Mouse (Mus musculus): ENCODE measurements at regions not wholly inside any gene's neighbourhood (a gene's known extent, or its start where the extent isn't known, plus 50 kb on each side); places are given as distances from the start of the nearest gene placed in this dataset.

DNA sequence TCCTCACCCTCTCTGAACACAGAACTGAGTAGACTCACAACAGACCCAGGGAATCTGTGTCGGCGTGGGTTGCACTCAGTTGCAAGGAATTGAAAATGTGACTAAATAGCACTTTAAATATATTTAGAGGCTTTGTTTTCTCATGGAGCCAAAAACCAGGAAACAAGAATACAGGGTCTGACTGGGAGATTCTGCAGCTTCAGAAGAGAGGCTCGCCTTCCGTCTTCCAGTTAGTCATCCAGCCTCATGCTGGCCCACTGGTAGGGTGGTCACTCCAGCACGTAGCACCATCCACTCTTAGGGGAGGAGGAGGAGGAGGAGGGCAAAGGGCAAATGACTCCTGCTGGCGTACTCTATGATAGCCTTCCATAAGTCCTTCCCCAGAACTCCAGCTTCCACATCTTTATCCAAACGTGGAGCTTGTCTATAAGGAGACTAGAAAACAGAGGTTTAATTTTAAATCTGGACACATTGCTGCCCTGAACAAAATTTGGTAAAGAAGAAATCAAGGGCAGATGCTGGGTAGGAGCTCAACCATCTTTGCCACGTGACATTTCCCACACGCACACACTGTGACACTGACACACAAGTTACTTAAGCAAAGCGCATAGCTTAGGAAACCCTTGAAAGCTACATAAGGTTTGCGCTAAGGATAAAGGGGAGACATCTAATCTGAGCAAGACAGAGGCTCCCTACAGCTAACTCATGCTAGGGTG lies 60.8 kb downstream of the Mis18a start:
- Histone ChIP-seq H3K4me1 (ENCODE audit: control insufficient read depth, insufficient read depth, low read length) (peaks cover 8% of the 10 kb centered on the region), H3K27ac (ENCODE audit: insufficient read depth, low read length) (peak overlapping the region; percentile 49; the same call in 1 of the 2 replicates), H3K4me3 (ENCODE audit: insufficient read depth, low read length) (no peak overlapping the region)
- TF ChIP-seq CTCF (IDR thresholded peaks at IDR 0.05; ENCODE audit: extremely low read depth, insufficient read depth, low read length): no peak
- no peak for TF ChIP-seq POLR2A (IDR thresholded peaks at IDR 0.05; ENCODE audit: extremely low read depth, insufficient read depth, low read length)

GRCm38 (mm10) chr16:90664086-90664485 lies 63.1 kb downstream of the Mis18a start:
- no peak for TF ChIP-seq CTCF (IDR thresholded peaks at IDR 0.05; ENCODE audit: extremely low read depth, insufficient read depth, low read length)
- no peak for TF ChIP-seq POLR2A (IDR thresholded peaks at IDR 0.05; ENCODE audit: extremely low read depth, insufficient read depth, low read length)
- no peak overlapping the region for H3K27ac ChIP-seq (ENCODE audit: insufficient read depth, low read length)
- no peak overlapping the region for H3K4me3 ChIP-seq (ENCODE audit: insufficient read depth, low read length)
- peaks cover 9% of the 10 kb centered on the region for H3K4me1 ChIP-seq (ENCODE audit: control insufficient read depth, insufficient read depth, low read length)

DNA sequence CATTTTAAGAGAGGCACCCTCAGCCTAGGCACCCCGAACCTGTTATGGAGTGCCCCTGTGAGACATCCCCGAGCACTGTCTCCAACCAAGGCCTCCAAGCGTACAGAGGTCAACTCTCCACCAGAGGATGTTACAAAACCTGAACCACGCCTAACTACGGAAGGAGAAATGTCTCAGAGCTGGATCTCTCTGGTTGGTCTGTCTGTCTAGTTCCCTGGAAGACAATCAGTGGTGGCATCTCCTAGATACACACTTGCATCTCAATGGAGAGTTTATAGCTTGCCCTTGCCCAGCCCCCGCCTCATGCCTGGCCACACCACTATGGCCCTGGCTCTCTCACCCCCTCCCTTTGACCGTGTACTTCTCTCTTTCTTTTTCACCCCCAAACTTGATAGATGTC lies 69.2 kb downstream of the Mis18a start:
- TF ChIP-seq POLR2A (IDR thresholded peaks at IDR 0.05; ENCODE audit: extremely low read depth, insufficient read depth, low read length) (no peak), CTCF (IDR thresholded peaks at IDR 0.05; ENCODE audit: extremely low read depth, insufficient read depth, low read length) (no peak)
- no peak overlapping the region for H3K4me3 ChIP-seq (ENCODE audit: insufficient read depth, low read length)
- H3K27ac ChIP-seq (ENCODE audit: insufficient read depth, low read length): no peak overlapping the region
- H3K4me1 ChIP-seq (ENCODE audit: control insufficient read depth, insufficient read depth, low read length): 0 out of 2 replicates have a peak, but pooled peaks cover 1% of the 10 kb centered on the region

DNA sequence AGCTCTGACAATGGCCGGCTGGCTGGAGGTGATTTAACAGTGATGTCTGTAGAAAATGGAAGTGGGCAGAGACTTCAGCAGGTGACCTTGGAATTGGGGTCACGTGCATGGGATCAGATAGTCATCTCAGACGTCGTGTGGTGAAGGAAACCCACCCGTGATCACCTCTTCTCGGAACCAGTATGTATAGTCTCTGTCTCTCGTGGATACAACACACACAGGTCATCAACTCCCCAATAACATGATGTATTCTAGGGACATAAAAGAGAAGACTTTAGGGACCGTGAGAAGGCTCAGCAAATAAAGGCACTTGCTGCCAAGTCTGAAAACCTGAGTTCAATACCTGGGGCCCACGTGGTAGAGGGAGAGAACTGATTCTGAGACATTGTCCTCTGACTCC lies 70.2 kb downstream of the Mis18a start:
- Histone ChIP-seq H3K27ac (ENCODE audit: insufficient read depth, low read length) (no peak overlapping the region), H3K4me1 (ENCODE audit: control insufficient read depth, insufficient read depth, low read length) (0 out of 2 replicates have a peak, but pooled peaks cover 1% of the 10 kb centered on the region), H3K4me3 (ENCODE audit: insufficient read depth, low read length) (no peak overlapping the region)
- TF ChIP-seq POLR2A (IDR thresholded peaks at IDR 0.05; ENCODE audit: extremely low read depth, insufficient read depth, low read length) (no peak), CTCF (IDR thresholded peaks at IDR 0.05; ENCODE audit: extremely low read depth, insufficient read depth, low read length) (no peak)

DNA sequence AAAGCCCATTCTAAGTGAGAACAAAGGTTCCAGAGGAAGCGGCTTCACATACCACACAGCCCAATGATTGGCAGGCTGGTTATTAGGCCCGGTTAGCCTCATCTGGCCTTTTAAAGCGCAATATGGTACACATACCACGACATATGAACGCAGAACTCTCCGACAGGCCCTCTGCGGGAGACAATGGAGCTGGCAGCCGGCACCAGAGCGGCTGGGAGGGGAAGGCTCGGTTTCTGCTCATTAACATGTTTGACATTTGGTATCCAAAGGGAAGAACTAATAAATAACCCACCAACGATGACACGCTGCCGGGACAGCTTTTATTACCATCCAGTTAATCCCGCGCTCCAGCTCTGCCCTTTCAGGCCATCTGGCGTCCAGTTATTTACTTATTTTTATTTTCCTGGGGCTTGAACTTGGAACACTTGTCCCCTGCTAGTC lies 70.6 kb downstream of the Mis18a start:
- no peak overlapping the region for H3K4me3 ChIP-seq (ENCODE audit: insufficient read depth, low read length)
- 0 out of 2 replicates have a peak, but pooled peaks cover 1% of the 10 kb centered on the region for H3K4me1 ChIP-seq (ENCODE audit: control insufficient read depth, insufficient read depth, low read length)
- no peak overlapping the region for H3K27ac ChIP-seq (ENCODE audit: insufficient read depth, low read length)
- TF ChIP-seq POLR2A (IDR thresholded peaks at IDR 0.05; ENCODE audit: extremely low read depth, insufficient read depth, low read length) (no peak), CTCF (IDR thresholded peaks at IDR 0.05; ENCODE audit: extremely low read depth, insufficient read depth, low read length) (no peak)

- no peaks in the 10 kb centered on the region for H3K4me1 ChIP-seq (ENCODE audit: control insufficient read depth, insufficient read depth, low read length)
- TF ChIP-seq CTCF (IDR thresholded peaks at IDR 0.05; ENCODE audit: extremely low read depth, insufficient read depth, low read length): no peak
- TF ChIP-seq POLR2A (IDR thresholded peaks at IDR 0.05; ENCODE audit: extremely low read depth, insufficient read depth, low read length): no peak
- no peak overlapping the region for H3K27ac ChIP-seq (ENCODE audit: insufficient read depth, low read length)
- no peak overlapping the region for H3K4me3 ChIP-seq (ENCODE audit: insufficient read depth, low read length)
These were observed 72.4 kb downstream of the Mis18a start for GRCm38 (mm10) chr16:90654853-90655252.

- Histone ChIP-seq H3K4me1 (ENCODE audit: control insufficient read depth, insufficient read depth, low read length) (no peaks in the 10 kb centered on the region), H3K4me3 (ENCODE audit: insufficient read depth, low read length) (no peak overlapping the region), H3K27ac (ENCODE audit: insufficient read depth, low read length) (no peak overlapping the region)
- no peak for TF ChIP-seq CTCF (IDR thresholded peaks at IDR 0.05; ENCODE audit: extremely low read depth, insufficient read depth, low read length)
- TF ChIP-seq POLR2A (IDR thresholded peaks at IDR 0.05; ENCODE audit: extremely low read depth, insufficient read depth, low read length): no peak
These were observed 74.4 kb downstream of the Mis18a start for GRCm38 (mm10) chr16:90652821-90653220.

DNA sequence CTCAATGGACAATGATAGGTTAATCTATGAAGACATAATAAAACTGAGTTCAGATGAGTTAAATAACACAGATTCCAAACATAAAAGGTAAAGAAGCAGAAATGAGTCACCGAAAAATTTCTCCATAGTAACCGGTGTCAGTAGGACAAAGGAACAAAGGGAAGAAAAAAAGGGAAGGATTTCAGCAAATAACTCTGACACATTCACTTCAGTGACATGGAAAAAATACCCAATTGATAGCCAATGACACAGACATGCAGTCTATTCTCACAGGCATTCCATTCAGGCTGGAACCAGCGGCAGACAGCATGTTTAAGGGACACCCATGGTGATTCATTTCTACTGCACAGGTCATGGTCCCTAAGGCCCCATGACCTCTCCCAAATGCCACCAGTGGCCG lies 79.0 kb downstream of the Mis18a start:
- H3K27ac ChIP-seq (ENCODE audit: insufficient read depth, low read length): no peak overlapping the region
- TF ChIP-seq POLR2A (IDR thresholded peaks at IDR 0.05; ENCODE audit: extremely low read depth, insufficient read depth, low read length) (no peak), CTCF (IDR thresholded peaks at IDR 0.05; ENCODE audit: extremely low read depth, insufficient read depth, low read length) (no peak)
- H3K4me1 ChIP-seq (ENCODE audit: control insufficient read depth, insufficient read depth, low read length): no peaks in the 10 kb centered on the region
- no peak overlapping the region for H3K4me3 ChIP-seq (ENCODE audit: insufficient read depth, low read length)

DNA sequence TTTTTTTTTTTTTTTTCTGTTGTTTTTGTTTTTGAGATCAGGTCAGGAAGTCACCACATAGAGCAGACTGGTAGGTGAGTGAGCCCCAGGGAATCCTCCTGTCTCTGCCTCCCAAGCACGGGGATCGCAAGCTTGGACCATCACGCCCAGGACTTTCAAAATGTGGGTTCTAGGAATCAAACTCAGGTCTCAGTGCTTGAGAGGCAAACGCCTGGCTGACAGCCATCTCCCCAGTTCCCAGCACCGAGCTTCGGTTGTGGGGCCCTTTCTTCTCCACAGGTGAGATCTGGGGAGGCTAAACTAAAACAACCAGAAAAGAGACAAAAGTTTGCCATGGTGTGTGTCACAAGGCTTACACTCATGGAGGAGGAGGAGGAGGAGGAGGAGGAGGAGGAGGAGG lies 84.5 kb downstream of the Mis18a start:
- H3K4me1 ChIP-seq (ENCODE audit: control insufficient read depth, insufficient read depth, low read length): no peaks in the 10 kb centered on the region
- TF ChIP-seq CTCF (IDR thresholded peaks at IDR 0.05; ENCODE audit: extremely low read depth, insufficient read depth, low read length) (no peak), POLR2A (IDR thresholded peaks at IDR 0.05; ENCODE audit: extremely low read depth, insufficient read depth, low read length) (no peak)
- H3K4me3 ChIP-seq (ENCODE audit: insufficient read depth, low read length): no peak overlapping the region
- H3K27ac ChIP-seq (ENCODE audit: insufficient read depth, low read length): no peak overlapping the region

GRCm38 (mm10) chr16:90635216-90635615 lies 92.0 kb downstream of the Mis18a start:
- H3K4me1 ChIP-seq (ENCODE audit: control insufficient read depth, insufficient read depth, low read length): no peaks in the 10 kb centered on the region
- H3K27ac ChIP-seq (ENCODE audit: insufficient read depth, low read length): no peak overlapping the region
- TF ChIP-seq CTCF (IDR thresholded peaks at IDR 0.05; ENCODE audit: extremely low read depth, insufficient read depth, low read length) (no peak), POLR2A (IDR thresholded peaks at IDR 0.05; ENCODE audit: extremely low read depth, insufficient read depth, low read length) (no peak)
- H3K4me3 ChIP-seq (ENCODE audit: insufficient read depth, low read length): no peak overlapping the region
